Mouse (Mus musculus): ENCODE results near the gene Dcst2. TPM values are rescaled to one million over a fixed set of nuclear protein-coding genes. Genes with fewer than 3 reads are reported as not detected.

Gene Dcst2
- total RNA-seq, 2 experiments from 2014 or later = 0.29 to 0.40 TPM

GRCm38 (mm10) chr3:89320581-89321182 lies 41.1 kb upstream of the Dcst2 start:
- Histone ChIP-seq H3K27ac (peak overlapping the region; percentile 92), H3K4me3 (peak overlapping the region; percentile 87)
- DNase-seq (ENCODE audit: extremely low spot score in 1 of 2, low spot score in 2 of 2) = peak; percentile 57 to 63
- no peak for TF ChIP-seq CTCF (IDR thresholded peaks at IDR 0.05)
- intact Hi-C loops (cut with DNase I) = no loop called here

GRCm38 (mm10) chr3:89321183-89322130 lies 40.3 kb upstream of the Dcst2 start:
- peak in 1 of 2 experiments; percentile 42 for DNase-seq (ENCODE audit: extremely low spot score in 1 of 2, low spot score in 2 of 2)

GRCm38 (mm10) chr3:89322131-89322500 lies 39.7 kb upstream of the Dcst2 start:
- H3K4me3 ChIP-seq = peak overlapping the region; percentile 87
- DNase-seq (ENCODE audit: extremely low spot score in 1 of 2, low spot score in 2 of 2) = no peak
- intact Hi-C loops (cut with DNase I) = no loop called here
- H3K27ac ChIP-seq = peak overlapping the region; percentile 92
- no peak for TF ChIP-seq CTCF (IDR thresholded peaks at IDR 0.05)

More at GRCm38 (mm10) chr3:89321183-89322130, 40.3 kb upstream of the Dcst2 start:
- Histone ChIP-seq H3K27ac (peak overlapping the region; percentile 92), H3K4me3 (peak overlapping the region; percentile 87)
- intact Hi-C loops (cut with DNase I) = no loop called here
- no peak for TF ChIP-seq CTCF (IDR thresholded peaks at IDR 0.05)

GRCm38 (mm10) chr3:89322514-89323165 lies 39.1 kb upstream of the Dcst2 start, which contains the start of gene Efna3:
Gene Efna3, minus strand, starts transcription at chr3:89322965.
- peak within 1 kb of the TSS; percentile 92 for H3K27ac ChIP-seq
- peak; percentile 88 to 89 for DNase-seq (ENCODE audit: extremely low spot score in 1 of 2, low spot score in 2 of 2)
- intact Hi-C loops (cut with DNase I) = no loop called here
- no peak for TF ChIP-seq CTCF (IDR thresholded peaks at IDR 0.05)
- peak within 1 kb of the TSS; percentile 87 for H3K4me3 ChIP-seq

- DNase-seq (ENCODE audit: extremely low spot score in 1 of 2, low spot score in 2 of 2) = no peak
- no peak overlapping the region for H3K4me3 ChIP-seq
- no peak for TF ChIP-seq CTCF (IDR thresholded peaks at IDR 0.05)
- intact Hi-C loops (cut with DNase I) = no loop called here
- H3K27ac ChIP-seq = no peak overlapping the region
Measured at GRCm38 (mm10) chr3:89325882-89326281, 35.9 kb upstream of the Dcst2 start.

- DNase-seq (ENCODE audit: extremely low spot score in 1 of 2, low spot score in 2 of 2) = no peak
- no peak overlapping the region for H3K4me3 ChIP-seq
- no peak for TF ChIP-seq CTCF (IDR thresholded peaks at IDR 0.05)
- no peak overlapping the region for H3K27ac ChIP-seq
- intact Hi-C loops (cut with DNase I) = no loop called here
Measured at GRCm38 (mm10) chr3:89327371-89327870, 34.4 kb upstream of the Dcst2 start.

- intact Hi-C loops (cut with DNase I) = no loop called here
- no peak for DNase-seq (ENCODE audit: extremely low spot score in 1 of 2, low spot score in 2 of 2)
- no peak overlapping the region for H3K27ac ChIP-seq
- no peak overlapping the region for H3K4me3 ChIP-seq
- TF ChIP-seq CTCF (IDR thresholded peaks at IDR 0.05) = no peak
Measured at GRCm38 (mm10) chr3:89328623-89329022, 33.2 kb upstream of the Dcst2 start.

- no peak for TF ChIP-seq CTCF (IDR thresholded peaks at IDR 0.05)
- H3K4me3 ChIP-seq = no peak overlapping the region
- H3K27ac ChIP-seq = no peak overlapping the region
- no peak for DNase-seq (ENCODE audit: extremely low spot score in 1 of 2, low spot score in 2 of 2)
- intact Hi-C loops (cut with DNase I) = no loop called here
Measured at GRCm38 (mm10) chr3:89330346-89330745, 31.4 kb upstream of the Dcst2 start.

- no peak overlapping the region for H3K4me3 ChIP-seq
- DNase-seq (ENCODE audit: extremely low spot score in 1 of 2, low spot score in 2 of 2) = no peak
- H3K27ac ChIP-seq = no peak overlapping the region
- TF ChIP-seq CTCF (IDR thresholded peaks at IDR 0.05) = no peak
- intact Hi-C loops (cut with DNase I) = no loop called here
Measured at GRCm38 (mm10) chr3:89330948-89331347, 30.8 kb upstream of the Dcst2 start.

GRCm38 (mm10) chr3:89331561-89331960 lies 30.2 kb upstream of the Dcst2 start:
- no peak for TF ChIP-seq CTCF (IDR thresholded peaks at IDR 0.05)
- DNase-seq (ENCODE audit: extremely low spot score in 1 of 2, low spot score in 2 of 2) = no peak
- intact Hi-C loops (cut with DNase I) = no loop called here
- Histone ChIP-seq H3K4me3 (no peak overlapping the region), H3K27ac (no peak overlapping the region)

GRCm38 (mm10) chr3:89332013-89332412 lies 29.8 kb upstream of the Dcst2 start:
- DNase-seq (ENCODE audit: extremely low spot score in 1 of 2, low spot score in 2 of 2) = no peak
- intact Hi-C loops (cut with DNase I) = no loop called here
- Histone ChIP-seq H3K27ac (no peak overlapping the region), H3K4me3 (no peak overlapping the region)
- TF ChIP-seq CTCF (IDR thresholded peaks at IDR 0.05) = no peak

GRCm38 (mm10) chr3:89332476-89332875 lies 29.3 kb upstream of the Dcst2 start:
- no peak for DNase-seq (ENCODE audit: extremely low spot score in 1 of 2, low spot score in 2 of 2)
- TF ChIP-seq CTCF (IDR thresholded peaks at IDR 0.05) = no peak
- H3K27ac ChIP-seq = no peak overlapping the region
- no peak overlapping the region for H3K4me3 ChIP-seq
- intact Hi-C loops (cut with DNase I) = no loop called here
